Mouse (Mus musculus) heart, adult 2 months (tissue): Measurements from ENCODE around the gene Ipcef1.

Source experiments
- CTCF ChIP-seq: fragments of 200-600 bp; IDR thresholded peaks from 2 replicates; pipeline ENCODE4 v1.8.1; 2022; ENCODE audit warnings: antibody characterized with exemption, mild to moderate bottlenecking, moderate library complexity
- EP300 ChIP-seq: fragments of 200-500 bp; IDR thresholded peaks from 2 replicates; pipeline ENCODE4 v1.6.1; 2011; ENCODE audit warnings: low read depth, low read length, control low read depth; ENCODE audit not compliant: insufficient read depth
- POLR2A ChIP-seq: fragments of 200-500 bp; IDR thresholded peaks from 2 replicates; pipeline ENCODE4 v1.6.1; 2011; ENCODE audit warnings: mild to moderate bottlenecking, low read depth, low read length, control low read depth; ENCODE audit not compliant: insufficient read depth

DNA sequence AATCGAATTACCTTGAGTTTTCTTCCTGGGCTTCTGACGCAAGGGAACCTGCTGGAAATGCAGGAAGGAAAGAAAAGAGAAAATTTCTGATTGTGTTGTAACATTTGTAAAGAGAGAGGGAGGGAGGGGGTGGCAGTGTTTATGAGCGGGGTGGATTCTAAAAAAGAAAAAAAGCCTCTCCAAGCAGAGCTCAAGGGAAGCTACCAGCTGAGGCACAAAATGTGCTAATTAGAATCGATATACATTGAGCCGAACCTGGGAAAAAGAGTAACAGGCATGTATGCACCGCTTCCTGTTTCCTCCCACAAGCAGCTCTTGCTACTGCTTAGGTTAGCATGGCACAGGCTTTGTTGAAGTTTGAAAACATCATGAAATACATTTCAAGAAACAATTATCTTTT is 72.0 kb downstream of the Ipcef1 start:
- TF ChIP-seq CTCF (no peak), POLR2A (no peak), EP300 (no peak)
